Mouse (Mus musculus) gastrocnemius, postnatal 25 days (tissue): ENCODE measurements around the gene Zdhhc22. TPM values are rescaled to one million over a fixed set of nuclear protein-coding genes. Genes with fewer than 3 reads are reported as not detected.

ENCODE experiments used
- DNase-seq: peaks from one replicate; pipeline ENCODE4 v3.0.0; 2022
- long read RNA-seq, 2 experiments: library from polyadenylated mRNA; stranded (forward); transcript quantifications; one replicate each; pipeline ENCODE4 v2.0.0; 2021
- total RNA-seq, 2 experiments: library from RNA; stranded (reverse); gene quantifications; 1 replicate in 1 of 2; 2 replicates in 1 of 2; pipeline ENCODE4 v1.2.3; 2021

The Zdhhc22 gene
- not detected for total RNA-seq
- long read RNA-seq, experiment 1, result 0 reads
- long read RNA-seq, experiment 2, result 0 reads

- no peak for DNase-seq
Measured at GRCm38 (mm10) chr12:86989890-86990754, at the start of gene Zdhhc22. Gene Zdhhc22 (minus strand): TSS chr12:86990430.

DNA sequence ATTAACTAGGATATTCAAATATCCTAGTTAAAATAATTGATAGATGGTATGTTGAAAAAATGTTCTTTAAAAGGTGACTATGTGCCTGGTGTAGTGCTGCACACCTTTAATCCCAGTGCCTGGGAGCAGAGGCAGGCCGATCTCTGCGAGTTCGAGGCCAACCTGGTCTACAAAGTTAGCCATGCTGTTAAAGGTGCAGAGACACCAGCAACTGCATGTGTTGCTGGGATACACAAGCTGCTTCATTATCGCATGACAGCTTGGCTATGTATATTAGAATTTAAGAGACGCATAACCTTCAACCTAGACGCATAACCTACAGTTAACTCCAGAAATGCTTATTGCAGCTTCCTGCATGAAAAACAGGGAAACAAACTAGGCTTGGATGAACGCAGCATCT lies 46.4 kb upstream of the Zdhhc22 start:
- DNase-seq, result no peak

GRCm38 (mm10) chr12:87031163-87031763 lies 41.0 kb upstream of the Zdhhc22 start:
- DNase-seq, result no peak

- no peak for DNase-seq
Measured at GRCm38 (mm10) chr12:87029251-87029976, 39.2 kb upstream of the Zdhhc22 start.

- no peak for DNase-seq
Measured at GRCm38 (mm10) chr12:87028068-87028467, 37.8 kb upstream of the Zdhhc22 start.

DNA sequence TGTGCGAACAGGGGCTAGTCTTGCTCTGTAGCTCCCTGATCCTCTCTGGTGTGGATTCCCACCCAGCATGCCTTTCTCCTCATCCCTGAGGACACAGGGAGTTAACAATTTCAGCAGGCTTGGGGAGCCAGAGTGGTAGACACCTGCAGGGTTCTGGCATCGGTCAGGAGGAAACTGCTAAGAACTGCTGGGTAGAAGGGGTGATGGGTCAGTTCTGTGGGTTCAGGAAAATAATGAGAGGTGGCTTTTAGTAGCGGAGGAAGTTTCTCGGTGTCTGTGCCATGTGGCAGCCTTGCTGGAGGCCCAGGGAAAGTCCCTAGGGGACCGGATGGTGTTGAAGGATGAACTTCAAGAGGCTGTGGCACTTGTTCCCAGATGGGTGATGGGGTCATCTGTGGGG lies 37.2 kb upstream of the Zdhhc22 start:
- DNase-seq, result no peak

- no peak for DNase-seq
Measured at GRCm38 (mm10) chr12:87026871-87027240, 36.6 kb upstream of the Zdhhc22 start.

GRCm38 (mm10) chr12:87026109-87026870 lies 36.1 kb upstream of the Zdhhc22 start:
- no peak for DNase-seq

- no peak for DNase-seq
Measured at GRCm38 (mm10) chr12:87023456-87023855, 33.2 kb upstream of the Zdhhc22 start.

GRCm38 (mm10) chr12:87022006-87022405 lies 31.8 kb upstream of the Zdhhc22 start:
- DNase-seq, result no peak

DNA sequence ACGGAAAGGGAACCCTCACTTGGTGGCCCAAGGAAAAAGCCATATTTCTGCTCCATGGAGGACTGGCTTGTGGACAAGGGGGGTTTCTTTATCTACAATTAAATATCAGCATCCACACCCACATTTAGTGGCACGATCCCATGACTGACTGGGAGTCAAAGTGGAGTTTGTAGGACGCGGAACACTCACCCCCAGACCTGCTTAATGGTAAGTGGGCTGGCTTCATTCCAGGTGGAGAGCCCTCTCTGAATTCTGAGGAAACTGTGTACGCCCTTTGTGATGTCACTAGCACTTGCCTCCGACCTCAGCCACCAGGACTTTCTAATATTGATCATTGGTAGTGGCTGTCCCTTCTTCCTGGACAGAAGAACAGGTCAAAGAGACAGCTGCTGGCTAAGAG lies 30.8 kb upstream of the Zdhhc22 start, which contains the start of gene Tmem63c:
TSS of gene Tmem63c (plus strand) at position 301 of the 400 bp plus-strand sequence.
- DNase-seq, result no peak

GRCm38 (mm10) chr12:87018756-87019155 lies 28.5 kb upstream of the Zdhhc22 start:
- DNase-seq, result no peak

- DNase-seq, result no peak
Measured at GRCm38 (mm10) chr12:87017041-87017440, 26.8 kb upstream of the Zdhhc22 start.

GRCm38 (mm10) chr12:87004596-87004995 lies 14.4 kb upstream of the Zdhhc22 start:
- DNase-seq, result no peak

DNA sequence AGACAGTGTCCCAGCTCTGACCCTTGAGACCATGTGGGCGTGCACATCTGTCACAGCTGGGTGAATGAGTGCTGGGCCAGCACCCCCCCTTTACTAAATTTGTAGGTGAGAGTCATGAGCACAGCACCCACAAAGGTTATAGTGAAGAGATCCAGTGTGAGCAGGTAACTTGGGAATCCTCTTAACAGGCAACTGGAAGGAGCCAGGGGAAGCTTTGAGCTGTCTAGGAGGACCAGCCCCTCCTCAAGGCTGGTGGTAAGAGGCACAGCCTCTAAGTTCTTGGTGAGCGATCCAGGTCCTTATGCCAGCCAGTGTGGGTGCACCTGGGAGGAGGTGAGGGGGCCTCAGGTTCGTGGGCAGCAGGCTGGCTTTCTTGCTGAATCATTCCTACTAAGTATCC lies 13.4 kb upstream of the Zdhhc22 start:
- no peak for DNase-seq

GRCm38 (mm10) chr12:87002815-87003214 lies 12.6 kb upstream of the Zdhhc22 start:
- no peak for DNase-seq

DNA sequence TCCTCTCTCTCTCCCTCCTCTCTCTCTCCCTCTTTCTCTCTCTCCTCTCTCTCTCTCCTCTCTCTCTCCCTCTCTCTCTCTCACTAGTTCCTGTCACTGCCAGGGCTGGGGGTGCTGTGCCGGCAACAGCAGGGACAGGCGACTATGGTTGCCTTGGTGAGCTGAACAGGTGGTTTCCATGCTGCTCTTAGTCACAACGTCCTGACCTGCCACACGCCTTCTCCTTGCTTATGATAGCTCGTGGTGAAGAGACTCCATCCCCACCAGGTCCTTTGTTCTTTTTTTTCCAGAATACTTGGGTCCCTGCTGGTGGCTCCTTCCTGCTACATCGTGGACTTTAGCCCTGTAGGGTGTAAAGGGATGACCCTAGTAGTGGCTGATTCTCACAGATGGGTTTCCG lies 12.0 kb upstream of the Zdhhc22 start:
- DNase-seq, result no peak

GRCm38 (mm10) chr12:87000840-87001176 lies 10.6 kb upstream of the Zdhhc22 start:
- no peak for DNase-seq

DNA sequence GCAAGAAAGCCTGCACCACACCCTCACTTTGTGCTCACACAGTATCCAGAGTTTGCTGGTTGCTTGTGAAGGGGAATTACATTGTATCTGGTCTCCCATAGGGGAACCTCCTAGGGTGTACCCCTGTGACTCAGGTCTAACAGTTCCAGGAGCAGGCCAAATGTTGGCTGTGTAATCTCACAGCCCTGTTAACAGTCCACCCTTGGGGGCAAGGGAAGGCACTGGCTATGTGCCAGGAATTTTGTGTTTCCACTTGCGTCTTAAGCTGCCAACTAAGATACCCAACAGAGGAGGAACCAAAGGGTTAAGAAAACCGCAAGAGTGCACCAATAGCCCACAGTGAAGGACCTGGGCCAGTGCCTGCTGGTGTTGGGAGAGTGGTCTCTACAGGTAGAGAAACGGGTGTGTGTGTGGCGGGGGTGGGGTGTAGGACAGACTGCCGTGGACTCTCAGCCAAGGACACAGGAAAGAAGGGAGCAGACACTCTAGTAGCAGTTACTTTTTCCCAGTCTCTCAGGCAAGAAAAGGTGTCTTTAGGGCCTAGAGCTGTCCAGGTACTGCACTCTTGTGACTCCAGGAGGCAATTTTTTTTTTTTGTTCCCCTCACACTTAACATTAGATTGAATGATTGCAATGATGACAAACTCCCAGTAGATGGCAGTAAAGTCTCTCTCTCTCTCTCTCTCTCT lies 10.1 kb upstream of the Zdhhc22 start:
- DNase-seq, result no peak

DNA sequence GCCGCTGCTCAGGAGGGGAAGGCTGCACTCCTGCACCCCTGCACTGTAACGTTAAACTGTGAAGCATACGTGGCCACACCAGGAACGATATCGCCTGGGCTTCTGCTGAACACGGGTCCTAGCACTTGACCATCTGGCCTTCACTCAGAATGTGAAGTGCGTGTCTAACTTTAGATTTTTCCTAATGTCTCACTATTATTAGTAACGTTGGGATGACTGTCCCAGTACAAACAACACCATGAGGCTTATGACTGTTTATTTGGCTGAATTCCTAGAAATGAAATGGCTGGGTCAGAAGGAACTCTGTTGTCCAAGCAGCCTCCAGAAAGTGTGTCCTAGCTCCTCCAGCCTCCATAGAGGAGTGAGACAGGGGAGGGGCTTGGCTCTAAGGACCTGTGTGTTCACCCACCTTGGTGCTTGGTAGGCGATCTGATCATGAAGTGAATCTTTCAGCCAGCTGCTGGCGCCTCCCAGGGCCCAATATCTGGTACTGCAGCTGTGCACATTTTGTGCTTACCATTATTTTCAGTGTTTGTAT lies 9.1 kb upstream of the Zdhhc22 start:
- DNase-seq, result peak; percentile 9

GRCm38 (mm10) chr12:86998699-86999098 lies 8.5 kb upstream of the Zdhhc22 start:
- no peak for DNase-seq
